Mouse (Mus musculus): ENCODE results near the gene Atp8a2.

GRCm38 (mm10) chr14:59829580-59829979 lies 367.4 kb downstream of the Atp8a2 start:
- TF ChIP-seq POLR2A (IDR thresholded peaks at IDR 0.05; ENCODE audit: borderline replicate concordance, insufficient read depth, low read length) = no peak
- no peak for TF ChIP-seq CTCF (IDR thresholded peaks at IDR 0.05; ENCODE audit: borderline replicate concordance, insufficient read depth, low read depth, low read length)

All from cerebellum, adult 2 months (tissue).